Mouse (Mus musculus): ENCODE data around the gene Wdr26. TPM values are rescaled to one million over a fixed set of nuclear protein-coding genes. Genes with fewer than 3 reads are reported as not detected.

Gene Wdr26
- 24.2 TPM for polyA plus RNA-seq (2014; fragmentation: Illumina TruSeq; extraction: RNeasy Lipid Tissue Mini Kit (QIAGEN cat#74804); ENCODE audit: insufficient read depth, low read depth, low replicate concordance)

DNA sequence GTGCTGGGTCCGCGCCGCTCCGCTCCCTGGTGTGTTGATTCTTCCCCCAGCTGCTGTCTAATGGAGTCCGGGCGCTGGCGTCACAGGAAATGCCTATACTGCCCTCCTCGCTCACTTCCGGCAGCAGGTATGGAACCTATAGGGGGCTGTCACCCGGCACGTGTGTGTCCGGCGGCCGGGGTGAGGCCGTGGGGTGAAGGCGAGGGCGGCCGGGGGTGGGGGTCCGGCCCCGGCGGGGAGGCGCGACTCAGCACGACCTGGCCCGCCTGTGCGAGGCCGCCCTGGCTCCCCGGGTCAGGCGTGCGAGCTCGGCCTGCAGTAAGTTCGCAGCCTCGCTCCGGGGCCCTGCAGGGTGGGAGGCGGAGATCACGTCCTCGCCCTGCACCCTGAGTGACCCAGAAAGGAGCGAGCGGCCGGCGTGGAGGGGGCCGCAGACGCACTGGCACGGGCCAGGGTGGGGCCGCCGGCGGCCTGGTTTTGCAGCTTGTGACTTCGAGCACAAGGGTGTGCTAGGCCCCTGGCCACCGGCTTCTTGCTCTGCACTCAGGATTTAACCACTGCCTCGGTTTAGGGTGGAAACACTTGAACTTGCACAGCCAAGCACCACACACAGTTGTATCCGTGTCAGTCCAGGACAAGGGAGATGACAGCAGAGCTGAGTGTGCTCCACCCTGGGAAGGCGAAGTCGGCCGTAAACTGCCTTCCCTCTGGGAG lies at the start of gene Wdr26:
Gene Wdr26 (minus strand): TSS at position 82 of the 714 bp plus-strand sequence.

DNA sequence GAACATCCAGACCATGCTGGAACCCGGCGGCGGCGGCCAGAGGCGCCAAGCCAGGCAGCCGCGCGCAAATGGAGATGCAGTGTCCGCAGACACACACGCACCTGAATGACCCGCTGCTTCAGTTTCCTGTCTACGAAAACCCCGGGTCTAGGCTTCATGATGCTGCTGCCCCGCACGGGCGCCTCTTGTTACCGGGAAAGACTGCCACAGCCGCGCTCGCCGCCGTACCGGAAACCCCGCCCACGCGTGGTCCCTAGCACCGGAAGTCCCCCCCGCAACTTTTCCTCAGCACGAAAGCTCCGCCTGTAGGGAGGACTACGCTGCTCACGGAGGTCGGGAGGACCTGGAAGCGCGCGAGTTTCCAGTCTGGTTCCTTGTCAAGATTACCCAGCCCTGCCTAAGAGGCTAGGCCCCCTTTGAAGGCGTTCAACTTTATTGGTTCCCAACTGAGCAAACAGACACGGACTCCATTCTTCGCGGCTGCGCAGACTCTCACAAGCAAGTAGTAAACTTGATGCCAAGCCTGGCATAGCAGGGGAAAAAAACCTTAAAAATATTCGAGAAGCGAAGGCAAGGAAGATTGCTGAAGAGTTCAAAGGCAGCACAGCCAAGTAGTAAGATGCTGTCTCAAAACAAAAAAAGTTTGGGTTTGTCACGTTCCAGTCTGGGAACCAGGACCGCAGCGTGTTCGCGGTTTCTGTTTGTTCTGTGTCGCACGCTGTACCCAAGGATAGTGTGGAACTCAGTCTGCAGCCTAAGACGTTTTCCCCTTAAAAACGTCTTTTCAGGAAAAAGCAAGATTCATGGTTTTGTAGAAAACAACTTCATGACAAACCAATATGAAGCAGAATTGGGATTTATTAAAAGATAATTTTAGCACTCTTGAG lies 67.6 kb downstream of the Wdr26 start, which contains the start of the genes Nvl and Cnih4:
Gene Nvl (minus strand): TSS at position 255 of the 887 bp plus-strand sequence.
Gene Cnih4 (plus strand): TSS at position 744 of the 887 bp plus-strand sequence.

Other genes starting within 250 kb of the Wdr26 start
- gene Ephx1, start 191.1 kb downstream of the Wdr26 start, polyA plus RNA-seq (2014; fragmentation: Illumina TruSeq; extraction: RNeasy Lipid Tissue Mini Kit (QIAGEN cat#74804); ENCODE audit: insufficient read depth, low read depth, low replicate concordance) = 142 TPM
- not detected for gene 9130409I23Rik, start 160.8 kb downstream of the Wdr26 start, polyA plus RNA-seq (2014; fragmentation: Illumina TruSeq; extraction: RNeasy Lipid Tissue Mini Kit (QIAGEN cat#74804); ENCODE audit: insufficient read depth, low read depth, low replicate concordance)
- gene Nvl, start 67.8 kb downstream of the Wdr26 start, polyA plus RNA-seq (2014; fragmentation: Illumina TruSeq; extraction: RNeasy Lipid Tissue Mini Kit (QIAGEN cat#74804); ENCODE audit: insufficient read depth, low read depth, low replicate concordance) = 5.4 TPM
- 52.9 TPM for gene Cnih4, start 67.3 kb downstream of the Wdr26 start, polyA plus RNA-seq (2014; fragmentation: Illumina TruSeq; extraction: RNeasy Lipid Tissue Mini Kit (QIAGEN cat#74804); ENCODE audit: insufficient read depth, low read depth, low replicate concordance)
- gene Cnih3, start 140.6 kb upstream of the Wdr26 start, polyA plus RNA-seq (2014; fragmentation: Illumina TruSeq; extraction: RNeasy Lipid Tissue Mini Kit (QIAGEN cat#74804); ENCODE audit: insufficient read depth, low read depth, low replicate concordance) = not detected